Mouse (Mus musculus) gastrocnemius, postnatal 14 days (tissue): ENCODE data around the gene Nfrkb. TPM values are rescaled to one million over a fixed set of nuclear protein-coding genes. Genes with fewer than 3 reads are reported as not detected.

ENCODE experiments used
- total RNA-seq, 2 experiments: library from RNA; stranded (reverse); gene quantifications; 2 replicates each; pipeline ENCODE4 v1.2.3; 2021

Gene Nfrkb
- total RNA-seq, 2 experiments from 2014 or later: 8.5 to 9.8 TPM

Other genes starting within 250 kb of the Nfrkb start
- 100 to 1,000 TPM; 121 to 129 TPM for gene Aplp2, start 174.4 kb upstream of the Nfrkb start, total RNA-seq
- 1 to 10 TPM; 2.6 to 2.9 TPM for gene Prdm10, start 105.7 kb upstream of the Nfrkb start, total RNA-seq
- gene Tmem45b, start 78.3 kb downstream of the Nfrkb start, total RNA-seq: under 1 TPM in 1 of 2 experiments, not detected in 1; 0.35 TPM